Mouse (Mus musculus) lung, postnatal 14 days (tissue): ENCODE measurements at regions not wholly inside any gene's neighbourhood (a gene's known extent, or its start where the extent isn't known, plus 50 kb on each side); places are given as distances from the start of the nearest gene placed in this dataset.
A peak's percentile ranks its signal among the peaks of the same experiment; 100 is the strongest.
"Not testable (repeated sequence)": the region's sequence is repeated elsewhere in the genome, so short reads cannot be mapped to it uniquely, and the experiment has no call there.

Source experiments
- DNase-seq: peaks from one replicate; pipeline ENCODE4 v3.0.0; 2021

DNA sequence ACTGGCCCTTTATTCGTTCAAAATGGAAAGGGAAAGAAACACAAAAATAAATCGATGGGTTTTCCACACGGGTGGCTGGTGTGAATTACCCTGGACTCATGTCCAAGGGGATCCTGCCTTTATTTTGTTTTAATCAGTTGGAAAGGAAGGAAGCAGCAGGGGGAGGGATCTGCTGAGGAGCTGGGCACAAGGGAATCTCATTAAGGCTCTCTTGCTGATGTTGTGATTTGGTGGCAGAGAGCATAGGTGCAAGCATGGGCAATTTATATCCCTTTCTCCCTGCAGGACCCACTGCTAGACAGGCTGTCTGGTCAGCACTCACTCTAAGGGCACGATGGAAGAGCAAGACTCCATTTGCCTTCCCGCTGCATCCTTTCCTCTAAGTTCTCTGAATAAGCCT lies 469.2 kb downstream of the Epha7 start:
- no peak for DNase-seq

DNA sequence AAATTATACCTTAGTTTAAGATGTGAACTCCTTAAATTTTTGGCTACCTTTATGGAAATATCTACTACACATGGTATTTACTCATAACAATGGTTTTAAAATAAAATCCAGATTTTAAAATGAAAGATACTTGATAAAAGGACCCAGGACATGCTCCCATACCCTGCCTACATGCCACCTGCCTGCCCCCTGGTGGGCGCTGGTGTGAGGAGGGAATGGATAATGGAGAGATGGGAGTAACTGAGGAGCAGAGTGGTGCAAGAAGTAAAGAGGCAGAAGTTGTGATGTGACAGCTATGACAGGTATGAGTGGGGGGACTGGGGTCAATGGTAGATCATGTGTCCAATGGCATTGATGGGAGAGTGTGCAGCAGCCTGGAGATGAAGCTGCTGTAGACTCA lies 488.4 kb downstream of the Epha7 start:
- DNase-seq = peak; percentile 16

DNA sequence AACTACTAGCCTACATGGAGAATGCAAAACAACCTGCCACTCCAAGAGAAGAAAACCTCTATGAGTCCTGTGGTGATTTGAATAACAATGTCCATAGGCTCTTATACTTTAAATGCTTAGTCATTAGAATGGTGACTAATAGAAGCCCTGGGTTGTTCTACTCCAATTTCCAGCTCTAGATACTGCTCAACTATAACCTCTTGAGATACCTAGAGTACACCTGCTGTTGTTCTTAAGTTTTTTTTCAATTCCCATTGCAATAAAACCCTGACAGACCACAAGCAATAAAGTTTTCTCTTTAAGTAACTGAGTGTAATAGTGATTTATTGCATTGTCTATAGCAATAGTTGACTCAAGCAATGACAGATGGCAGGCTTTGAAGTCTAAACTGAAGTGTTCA lies 491.0 kb downstream of the Epha7 start:
- no peak for DNase-seq

DNA sequence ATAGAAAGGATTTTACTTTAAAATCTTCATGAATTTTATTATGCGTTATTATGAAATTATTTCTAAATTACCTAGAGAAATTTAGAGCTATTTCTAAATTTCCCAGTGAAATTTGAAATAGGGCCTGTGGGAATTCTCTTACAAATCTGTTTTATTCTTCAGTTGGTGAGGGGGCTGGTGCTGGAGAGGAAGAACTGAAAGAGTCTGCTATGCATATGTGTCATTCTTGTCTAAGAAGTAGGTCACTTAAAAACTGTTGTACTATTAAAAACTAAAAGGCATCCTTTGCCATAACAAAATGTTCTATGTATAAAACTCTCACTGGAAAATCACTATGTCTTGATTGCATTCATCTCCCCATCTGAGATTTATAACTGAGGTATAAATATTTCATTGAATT lies 494.3 kb downstream of the Epha7 start:
- DNase-seq = no peak

DNA sequence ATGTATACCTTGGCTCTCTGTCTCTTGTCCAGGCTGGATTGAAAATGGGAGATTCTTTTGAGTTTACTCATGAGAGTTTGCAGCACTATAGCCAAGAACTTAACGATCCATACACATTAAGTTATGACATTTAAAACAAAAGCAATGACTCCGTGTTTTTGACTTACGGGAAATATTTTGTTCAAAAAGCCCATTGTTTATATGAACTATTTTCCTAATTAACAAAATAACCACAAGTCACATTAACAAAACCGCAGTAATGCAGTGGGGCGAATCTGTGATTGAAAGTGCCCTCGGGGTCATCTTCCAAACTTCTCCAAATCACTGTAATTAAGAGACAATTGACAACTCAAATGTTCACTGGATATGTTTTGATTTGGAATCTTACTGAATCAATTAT lies 511.0 kb downstream of the Epha7 start:
- no peak for DNase-seq

DNA sequence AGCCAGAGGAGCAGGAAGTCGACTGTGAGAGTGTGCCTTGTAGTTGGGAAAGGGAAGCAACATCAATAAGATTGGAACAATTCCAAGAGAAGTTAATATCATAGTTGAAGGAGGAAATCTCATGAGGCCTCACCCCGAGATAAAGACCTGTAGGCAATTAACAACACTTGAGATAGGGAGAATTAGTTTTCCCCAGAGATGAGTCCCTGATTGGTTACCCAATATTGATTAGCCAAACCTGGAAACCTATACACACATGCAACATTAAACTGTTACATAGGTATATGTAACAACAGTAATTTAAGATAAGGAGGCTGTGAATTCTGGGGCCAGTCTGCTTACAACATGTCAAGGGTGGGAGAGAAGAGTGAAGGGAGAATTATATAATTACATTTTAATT lies 516.2 kb downstream of the Epha7 start:
- no peak for DNase-seq

DNA sequence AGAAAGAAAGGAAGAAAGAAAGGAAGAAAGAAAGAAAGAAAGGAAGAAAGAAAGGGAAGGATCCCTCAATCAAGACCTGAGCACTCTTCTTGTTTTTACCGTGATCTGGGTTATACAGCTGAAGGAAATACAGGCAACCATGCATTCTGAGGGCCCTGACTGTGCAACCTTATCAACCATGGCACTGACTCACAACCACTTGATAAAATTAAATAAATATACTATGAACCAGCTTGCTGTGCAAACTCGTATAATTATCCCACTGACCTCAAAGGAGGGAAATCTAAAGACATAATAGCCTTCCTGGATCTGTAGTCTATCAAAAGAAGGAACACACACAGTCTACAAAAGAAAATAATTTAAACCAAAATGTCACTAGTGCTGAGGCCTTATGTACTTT lies 518.8 kb downstream of the Epha7 start:
- DNase-seq = no peak

DNA sequence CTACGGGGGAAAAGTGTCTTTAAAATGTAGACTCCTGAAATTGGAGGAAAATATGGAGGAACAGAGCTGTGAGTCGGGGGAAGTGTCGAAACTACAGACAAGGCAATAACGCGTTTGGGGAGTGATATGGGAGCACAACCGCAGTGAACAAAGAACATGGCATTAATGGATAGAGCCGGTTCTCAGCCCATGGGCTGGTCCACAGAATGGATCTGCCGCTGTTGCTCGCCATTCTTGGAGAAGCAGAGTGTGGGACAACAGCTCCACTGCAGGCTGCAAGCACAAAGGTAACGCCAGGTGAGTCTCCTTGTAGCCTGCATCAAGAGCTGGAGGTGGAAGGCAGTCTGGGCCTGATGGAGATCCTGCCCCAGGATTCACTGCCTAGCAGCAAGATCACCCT lies 524.3 kb downstream of the Epha7 start:
- no peak for DNase-seq

DNA sequence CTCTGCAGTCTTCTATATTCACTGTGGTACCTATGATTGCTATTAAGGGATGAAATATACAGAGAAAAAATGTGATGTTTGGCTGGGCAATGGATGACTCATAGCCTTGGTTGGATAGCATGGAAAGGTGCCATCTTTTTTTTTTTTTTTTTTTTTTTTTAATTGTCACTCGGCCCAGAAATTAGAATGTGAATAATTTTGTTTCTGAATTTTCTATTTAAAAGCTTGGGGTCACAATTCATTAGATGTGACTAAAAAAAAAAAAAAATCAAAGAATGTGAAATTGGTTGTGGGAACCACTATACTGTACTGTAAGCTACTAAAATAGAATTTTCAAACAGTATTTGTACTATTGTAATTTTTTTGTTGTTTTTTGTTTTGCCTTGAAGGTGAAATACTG lies 549.3 kb downstream of the Epha7 start:
- DNase-seq = no peak

DNA sequence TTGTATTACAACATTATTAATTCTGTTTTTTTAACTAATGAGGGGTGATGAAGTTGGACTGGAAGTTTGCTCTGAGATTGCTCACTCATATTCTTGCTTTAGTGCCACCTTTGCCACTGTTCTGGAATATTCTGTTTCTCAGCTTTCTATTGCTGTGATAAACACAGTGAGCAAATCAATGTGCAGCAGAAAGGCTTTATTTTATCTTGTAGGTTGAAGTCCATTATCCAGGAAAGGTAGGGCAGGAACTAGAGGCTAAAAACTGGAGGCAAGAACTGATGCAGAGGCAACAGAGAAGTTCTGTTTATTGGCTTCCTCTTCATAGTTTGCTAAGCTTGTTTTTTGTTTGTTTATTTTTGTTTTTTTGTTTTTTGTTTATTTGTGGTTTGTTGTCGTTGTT lies 576.4 kb downstream of the Epha7 start:
- no peak for DNase-seq

DNA sequence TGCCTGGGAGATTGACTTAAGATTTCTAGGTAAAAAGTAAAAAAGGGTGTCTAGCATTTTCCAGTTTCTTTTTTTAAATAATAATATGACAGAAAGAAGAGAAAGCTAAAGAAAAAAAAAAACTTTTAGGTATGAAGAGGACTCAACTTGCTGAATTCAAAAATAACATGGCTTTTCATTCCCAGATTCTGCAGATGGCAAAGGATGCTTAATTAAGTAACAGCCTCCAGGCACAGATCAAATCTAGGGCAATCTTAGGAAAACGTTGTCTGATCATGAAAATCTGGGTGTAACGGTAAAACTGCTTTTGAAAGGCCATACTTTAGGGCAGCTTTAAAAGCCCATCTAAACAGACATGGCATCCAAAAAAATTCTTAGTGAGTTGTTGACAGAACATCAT lies 577.4 kb downstream of the Epha7 start:
- no peak for DNase-seq

DNA sequence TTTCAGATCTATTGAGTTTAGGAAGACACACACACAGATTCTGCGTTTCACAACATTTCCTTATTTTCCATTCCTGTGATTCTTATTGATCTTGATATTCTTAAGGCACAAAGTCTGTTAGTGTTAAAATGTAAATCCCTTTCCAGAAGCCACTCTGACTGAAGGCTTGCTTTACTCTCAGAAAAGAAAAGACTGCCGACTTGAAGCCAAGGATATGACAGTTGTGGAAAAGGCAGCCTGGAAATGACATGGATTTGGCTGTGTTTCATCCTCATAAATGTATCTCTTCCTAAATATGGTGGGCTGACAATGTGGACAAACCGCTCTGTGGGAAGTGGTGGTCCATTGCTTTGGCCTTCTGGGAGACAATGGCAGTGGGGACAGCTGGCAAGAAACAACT lies 589.2 kb downstream of the Epha7 start:
- DNase-seq = no peak

DNA sequence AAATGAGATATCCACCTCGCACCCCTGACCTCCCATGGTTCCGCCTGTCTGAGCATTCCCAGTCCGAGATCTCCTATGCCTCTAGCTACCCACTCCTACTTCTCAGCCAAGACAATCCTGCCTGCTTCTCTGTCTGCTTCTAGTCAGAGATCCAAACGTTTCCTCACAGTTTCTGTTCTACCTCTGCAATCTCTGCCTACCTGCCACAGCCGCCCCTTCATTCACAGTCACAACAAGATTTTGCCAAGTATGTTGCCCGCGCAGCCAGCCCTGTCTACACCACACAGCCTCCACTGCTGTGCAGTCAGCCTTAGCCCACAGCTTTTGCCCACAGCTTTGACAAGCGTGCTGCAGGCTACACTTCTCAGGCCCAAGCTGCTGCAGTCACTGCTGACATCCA lies 601.7 kb downstream of the Epha7 start:
- DNase-seq = no peak

DNA sequence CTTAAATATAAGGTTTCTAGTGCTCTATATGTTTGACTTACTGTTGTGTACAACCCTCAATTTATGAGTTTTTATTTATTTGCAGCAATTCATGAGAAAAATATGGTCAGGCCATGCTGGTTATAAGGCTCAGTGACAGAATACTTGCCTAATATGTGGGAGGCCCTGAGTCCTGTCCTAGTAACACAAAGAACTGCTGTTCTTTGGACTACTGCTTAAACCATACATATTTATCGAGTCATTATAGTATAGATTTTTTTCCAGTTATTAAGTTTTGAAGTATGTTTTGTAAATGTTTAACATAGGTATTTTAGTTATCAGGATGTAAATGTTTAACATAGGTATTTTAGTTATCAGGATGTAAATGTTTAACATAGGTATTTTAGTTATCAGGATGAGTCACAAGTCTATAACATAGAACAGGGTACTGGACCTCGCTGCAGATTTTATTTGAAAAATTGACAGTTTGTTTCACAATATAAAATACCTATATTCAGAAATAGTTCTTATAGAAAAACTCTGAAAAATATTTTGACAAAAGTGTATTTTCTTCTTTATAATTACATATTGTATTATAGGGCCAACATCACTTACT lies 607.4 kb downstream of the Epha7 start:
- no peak for DNase-seq

DNA sequence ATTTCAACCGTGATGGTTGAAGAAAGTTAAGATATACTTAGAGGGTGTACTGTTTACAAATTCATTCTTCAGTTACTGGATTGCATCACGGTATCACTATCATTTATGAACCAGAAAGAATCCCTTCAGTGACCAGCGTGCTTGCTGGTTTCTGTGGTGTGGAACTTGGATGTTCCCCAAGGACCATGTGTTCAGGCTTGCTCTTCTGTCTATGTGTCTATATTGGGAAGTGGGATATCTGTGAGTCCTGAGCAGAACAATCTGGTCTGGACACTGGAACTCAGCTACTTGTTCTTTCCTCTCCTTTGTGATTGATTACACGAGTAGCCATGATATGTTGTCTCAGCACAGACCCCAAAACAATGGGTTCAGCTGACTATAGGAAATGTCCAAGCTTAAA lies 618.6 kb downstream of the Epha7 start:
- DNase-seq = not testable (repeated sequence)

DNA sequence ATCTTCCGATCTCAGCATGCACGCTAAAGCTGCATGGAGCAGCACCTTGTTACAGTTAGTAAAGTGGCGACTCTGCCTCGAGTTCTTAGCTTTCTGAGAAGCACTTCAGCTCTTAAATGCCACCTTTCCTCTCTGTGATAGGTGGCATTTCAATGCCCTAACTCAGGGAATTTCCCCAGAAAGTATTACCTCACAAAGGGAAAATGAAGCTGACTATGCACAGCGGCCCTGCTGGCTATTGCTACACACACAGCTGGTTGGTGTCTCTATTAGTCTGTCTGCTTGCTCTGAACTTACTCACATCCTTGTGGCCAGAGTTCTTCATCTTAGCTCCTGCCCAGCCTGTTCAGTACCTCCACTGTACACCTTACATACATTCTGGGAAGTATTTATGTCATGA lies 650.4 kb downstream of the Epha7 start:
- DNase-seq = no peak

DNA sequence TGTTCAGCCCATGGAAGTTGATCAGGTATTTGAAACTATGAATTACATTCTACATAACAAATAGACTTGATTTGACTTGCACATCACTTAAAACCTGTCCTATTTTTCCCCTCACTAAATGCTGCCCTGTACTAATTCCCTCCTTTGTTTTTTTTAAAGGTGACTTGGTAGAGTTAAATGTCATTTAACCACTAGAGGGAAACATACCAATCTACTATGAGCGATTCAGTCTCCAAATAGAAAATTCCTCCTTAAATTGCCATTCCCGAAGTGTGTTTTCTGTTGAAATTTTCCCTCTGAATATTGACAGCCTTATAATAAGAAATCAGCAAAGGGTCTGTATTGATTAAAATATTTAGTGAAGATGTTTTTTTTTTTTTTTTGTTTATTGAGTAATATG lies 653.4 kb downstream of the Epha7 start:
- DNase-seq = no peak

DNA sequence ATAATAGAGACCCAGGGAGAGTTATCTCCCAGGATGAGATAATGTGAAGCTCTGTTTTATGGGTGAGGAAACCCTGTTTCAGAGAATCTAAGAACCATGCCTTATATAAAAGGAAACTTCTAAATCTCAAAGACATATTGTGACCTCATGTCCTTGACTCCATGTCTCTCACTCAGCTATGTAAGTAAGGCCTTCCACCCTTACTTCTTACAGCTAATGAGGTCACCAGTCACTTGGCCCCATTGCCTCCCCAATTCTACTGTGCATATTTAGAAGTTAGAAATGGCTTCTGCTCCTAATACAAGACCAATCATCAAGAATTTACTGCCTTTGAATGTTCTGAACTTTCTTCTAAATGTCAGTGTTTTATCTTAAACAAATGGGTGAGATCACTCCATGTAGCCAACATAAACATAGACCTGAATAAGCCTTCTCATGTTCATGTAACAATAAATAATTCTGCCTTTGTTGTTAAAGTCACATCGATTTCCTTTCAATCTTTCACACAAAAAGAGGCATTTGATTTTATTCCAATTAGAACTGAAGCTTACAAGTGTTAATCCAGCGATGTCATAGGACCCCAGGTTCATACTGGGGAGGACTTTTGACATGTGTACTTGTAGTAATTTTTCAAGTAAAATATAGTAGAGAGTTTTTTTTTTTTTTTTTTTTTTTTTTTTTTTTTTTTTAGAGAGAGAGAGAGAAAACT lies 667.6 kb downstream of the Epha7 start:
- no peak for DNase-seq

DNA sequence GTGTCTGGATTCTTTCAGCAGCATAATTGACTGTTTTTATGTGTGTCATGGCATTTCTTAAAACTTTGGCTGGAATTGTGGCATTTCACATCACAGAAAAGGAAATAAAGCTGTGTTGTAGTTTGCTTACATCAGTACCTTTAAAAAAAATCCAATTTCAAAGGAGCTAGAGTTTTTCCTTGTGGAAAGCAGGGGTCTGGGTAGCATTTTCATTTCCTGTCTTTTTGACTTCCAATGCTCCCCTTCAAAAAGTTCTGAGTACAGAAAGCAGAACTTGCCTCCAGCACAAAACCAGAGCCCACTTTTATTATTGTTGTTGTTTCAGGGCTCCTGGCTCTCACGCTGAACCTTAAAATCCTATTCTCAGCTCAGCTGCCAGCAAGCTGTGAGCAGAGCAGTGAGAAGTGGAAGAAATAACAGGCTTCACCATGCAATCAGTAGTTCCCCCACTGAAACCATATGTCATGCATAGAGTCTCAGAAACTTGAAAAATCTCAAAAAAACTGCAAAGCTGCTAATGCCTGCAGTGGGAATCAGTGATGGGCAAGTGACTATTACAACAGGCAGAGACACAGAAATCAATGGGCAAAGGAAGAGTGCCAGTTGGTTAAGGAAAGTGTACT lies 668.3 kb downstream of the Epha7 start:
- DNase-seq = no peak

DNA sequence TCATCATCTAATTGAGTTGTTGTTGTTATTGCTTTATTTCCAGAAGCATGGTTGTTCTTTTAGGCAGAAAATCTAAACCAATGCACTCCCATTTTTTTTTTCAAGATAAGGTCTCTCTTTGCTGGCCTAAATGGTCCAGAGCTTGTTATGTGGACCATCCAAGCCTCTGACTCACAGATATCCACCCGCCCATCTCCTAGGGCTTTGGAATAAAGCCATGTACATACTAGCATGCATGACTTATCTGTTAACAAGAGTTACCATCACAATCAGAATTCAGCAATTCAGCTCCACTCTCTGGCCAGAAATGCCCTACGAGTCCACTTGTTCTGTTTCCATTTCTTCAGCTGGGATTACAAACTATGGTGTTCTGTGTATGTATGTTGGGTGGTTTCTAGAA lies 669.5 kb downstream of the Epha7 start:
- DNase-seq = no peak

DNA sequence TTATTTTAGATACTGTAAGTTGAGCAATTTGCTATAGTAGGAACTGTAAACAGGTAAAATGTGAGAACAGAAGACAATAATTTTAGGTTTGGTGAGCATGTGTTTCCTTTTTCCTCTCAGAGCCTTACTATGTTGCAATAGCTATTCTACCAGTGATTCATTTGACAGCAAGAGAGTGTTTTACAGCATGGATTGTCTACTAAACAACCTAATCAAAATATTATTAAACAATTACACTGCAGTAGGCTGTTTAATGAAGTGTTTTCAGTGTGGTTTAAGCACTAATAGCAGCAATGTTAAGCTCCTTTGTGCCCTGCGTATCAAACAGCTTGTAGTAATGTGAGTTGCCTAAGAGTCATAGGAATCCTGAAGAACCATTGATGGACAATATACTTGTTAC lies 687.9 kb downstream of the Epha7 start:
- no peak for DNase-seq

DNA sequence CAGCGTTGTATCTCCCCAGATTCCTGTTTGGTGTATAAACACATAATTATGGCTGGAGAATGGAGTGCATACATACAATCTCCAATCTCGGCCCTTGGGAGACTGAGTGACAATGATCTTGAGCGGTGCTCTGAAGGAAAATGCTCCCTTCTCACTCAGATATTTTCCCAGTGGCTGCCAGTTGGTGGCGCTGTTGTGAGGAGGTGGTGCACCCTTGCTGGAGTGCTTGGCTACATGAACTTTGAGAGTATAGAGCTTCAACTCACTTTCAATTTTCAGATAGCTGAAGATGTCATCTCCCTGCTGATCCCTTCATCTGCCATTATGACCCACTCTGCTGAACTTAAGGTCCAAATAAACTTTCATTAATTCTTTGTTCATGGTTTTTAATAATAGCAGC lies 712.1 kb downstream of the Epha7 start:
- DNase-seq = no peak

DNA sequence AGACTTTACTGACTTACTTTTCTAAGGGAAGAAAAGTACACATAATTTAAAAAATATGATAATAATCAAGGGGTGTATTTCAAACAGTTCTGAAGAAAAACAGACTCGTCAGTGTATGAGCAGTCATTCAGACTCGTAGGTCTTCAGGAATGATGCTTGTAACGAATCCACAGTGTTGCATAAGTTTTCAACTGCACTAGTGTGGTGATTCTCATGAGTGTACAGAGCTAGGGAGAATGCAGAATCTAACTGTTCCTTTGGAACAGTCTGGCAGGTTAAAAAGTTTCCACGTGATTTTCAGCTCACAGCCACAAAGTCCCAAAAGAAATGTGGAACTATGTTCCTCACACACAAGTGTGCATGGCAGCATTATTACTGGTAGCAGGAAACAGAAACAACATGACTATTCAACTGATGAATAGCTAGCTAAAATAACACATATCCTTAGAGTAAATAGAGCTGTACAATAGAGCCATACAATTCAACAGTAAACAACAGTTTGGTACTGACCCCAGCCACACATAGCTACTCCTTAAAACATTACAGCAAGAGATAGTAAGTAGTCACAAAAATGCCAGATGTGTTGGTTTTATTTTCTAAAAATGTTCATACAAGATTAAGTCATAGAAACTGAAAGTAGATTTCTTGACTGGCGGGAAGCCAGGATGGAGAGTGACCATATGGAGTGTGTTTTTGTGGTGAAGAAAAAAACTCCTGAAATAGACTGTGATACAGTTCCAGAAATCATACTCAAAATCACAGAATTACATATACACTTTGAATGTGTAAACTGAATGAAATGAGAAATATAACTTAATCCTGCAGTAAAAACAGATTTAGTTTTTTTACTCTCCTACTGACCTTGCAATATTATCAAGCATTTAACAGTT lies 713.1 kb downstream of the Epha7 start:
- DNase-seq = no peak
